ENCODE assay signal across 7 mouse cellular contexts in the genomic region with DNA sequence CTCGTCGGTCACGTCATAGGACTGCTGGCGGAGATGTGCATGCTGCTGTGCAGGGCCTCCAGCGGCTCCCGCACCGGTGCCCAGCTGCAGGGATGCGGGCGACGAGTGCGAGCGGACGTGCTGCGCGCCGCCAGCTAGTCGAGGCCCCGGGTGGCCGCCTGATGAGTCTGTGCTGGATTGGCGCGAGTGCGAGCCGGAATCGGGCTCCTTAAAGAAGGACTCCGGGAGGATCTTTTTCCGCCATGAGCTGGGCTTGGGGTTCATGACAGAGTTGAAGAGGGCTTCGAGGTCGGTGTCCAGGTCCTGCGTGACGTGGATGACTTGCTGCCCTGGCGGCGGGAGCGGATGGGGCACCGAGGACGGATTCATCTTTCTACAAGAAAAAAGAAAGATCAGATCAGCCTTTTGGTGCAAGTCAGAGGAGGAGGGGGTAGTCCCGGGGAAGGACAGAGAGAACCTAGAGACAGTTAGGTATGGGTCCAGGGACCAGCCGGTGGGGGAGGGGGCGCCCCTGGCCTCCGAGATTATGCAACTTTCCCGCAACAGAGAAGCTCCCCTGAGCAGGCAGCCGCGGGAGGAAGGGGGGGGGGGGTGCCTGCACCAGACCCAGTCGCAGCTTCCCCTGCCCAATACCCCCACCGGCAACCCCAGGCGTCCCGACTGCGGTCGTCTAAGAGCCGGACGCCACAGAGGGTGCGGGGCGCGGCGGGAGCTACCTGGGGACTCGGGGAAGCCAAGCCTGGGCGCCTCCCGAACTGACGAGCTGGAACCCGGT. TPM values are rescaled to one million over a fixed set of nuclear protein-coding genes. Genes with fewer than 3 reads are reported as not detected.
A peak's percentile ranks its signal among the peaks of the same experiment; 100 is the strongest.
DNase-seq lines count a peak whose midpoint lies in the region; ATAC-seq and TF ChIP-seq lines count a peak whose summit lies in the region.

No protein-coding gene starts in this region.

- peak overlapping the region; percentile 98 for H3K4me2 ChIP-seq in hindbrain, embryonic 14.5 days (replicated peaks)

- H3K27ac ChIP-seq in gastrocnemius, adult 2 months: peak overlapping the region; percentile 98
- peak overlapping the region; percentile 68 for H3K27ac ChIP-seq in hindbrain, embryonic 14.5 days
- H3K27ac ChIP-seq in midbrain, embryonic 10.5 days (replicated peaks): peak overlapping the region; percentile 94

- peak overlapping the region; percentile 88 for H3K4me3 ChIP-seq in gastrocnemius, adult 2 months
- H3K4me3 ChIP-seq in hindbrain, embryonic 14.5 days (replicated peaks; ENCODE audit: low read length): peak overlapping the region; percentile 75
- H3K4me3 ChIP-seq in midbrain, embryonic 10.5 days: peak overlapping the region; percentile 90

- intact Hi-C loops in gastrocnemius, adult 2 months (cut with DNase I): loop anchor here (2.0 to 5.0 kb wide), 3 partner anchors 47 to 104 kb away; no protein-coding TSS in a partner anchor
- intact Hi-C loops in left cerebral cortex, postnatal 25 days (cut with DNase I): loop anchor here (2.0 to 5.0 kb wide), 2 partner anchors 68 to 104 kb away; no protein-coding TSS in a partner anchor

- peak; percentile 59 for DNase-seq in adipocyte (ENCODE audit: low spot score)
- DNase-seq in cerebellum, postnatal 25 days: peak; percentile 23 to 38
- DNase-seq in gastrocnemius, adult 2 months: peak; percentile 71
- DNase-seq in hindbrain, embryonic 14.5 days (ENCODE audit: low spot score): peak; percentile 45
- peak; percentile 15 to 49 for DNase-seq in left cerebral cortex, postnatal 25 days (ENCODE audit: low spot score in 2 of 2)
- DNase-seq in midbrain, embryonic 10.5 days (ENCODE audit: low spot score): peak; percentile 62
- peak; percentile 13 for DNase-seq in skeletal muscle tissue, adult 2 months (ENCODE audit: low read depth, low spot score)

- peaks cover 6% of the 10 kb centered on the region; the same call in 1 of the 2 replicates for H3K27me3 ChIP-seq in hindbrain, embryonic 14.5 days (ENCODE audit: control insufficient read depth, insufficient read depth, low read length)
- no peaks in the 10 kb centered on the region for H3K27me3 ChIP-seq in midbrain, embryonic 10.5 days (ENCODE audit: low read depth, poor library complexity, severe bottlenecking)

- H3K36me3 ChIP-seq in hindbrain, embryonic 14.5 days (replicated peaks; ENCODE audit: control insufficient read depth, insufficient read depth): no peaks in the 10 kb centered on the region
- peaks cover 21% of the 10 kb centered on the region for H3K36me3 ChIP-seq in midbrain, embryonic 10.5 days

- no peaks in the 10 kb centered on the region for H3K9me3 ChIP-seq in hindbrain, embryonic 14.5 days (ENCODE audit: control insufficient read depth, low read length)
- H3K9me3 ChIP-seq in midbrain, embryonic 10.5 days (replicated peaks): no peaks in the 10 kb centered on the region

- WGBS in hindbrain, embryonic 14.5 days: under 1% methylated on average over 58 of the region's 59 CpGs
- under 1% methylated on average over 59 of the region's 59 CpGs for WGBS in midbrain, embryonic 10.5 days

- ATAC-seq in hindbrain, embryonic 14.5 days (ENCODE audit: low FRiP score): peak; percentile 71

- 0 out of 2 replicates have a peak, but pooled peaks cover 10% of the 10 kb centered on the region for H3K4me1 ChIP-seq in hindbrain, embryonic 14.5 days (replicated peaks; ENCODE audit: control insufficient read depth, insufficient read depth, low read length)
- H3K4me1 ChIP-seq in midbrain, embryonic 10.5 days: peaks cover 39% of the 10 kb centered on the region

- peak overlapping the region; percentile 69 for H3K9ac ChIP-seq in hindbrain, embryonic 14.5 days

- TF ChIP-seq CTCF in gastrocnemius, adult 2 months (IDR thresholded peaks at IDR 0.05): peak; percentile 25; the same call in 1 of the 2 replicates

RNA-seq across cellular contexts. Expression of gene Wwtr1, which starts 0.6 kb away (rescaled TPM):
- total RNA-seq in gastrocnemius, adult 2 months (2021): 10 to 100 TPM; 22.4 to 31.7 TPM
- 8.0 and 8.6 TPM in 2 replicates for polyA plus RNA-seq in hindbrain, embryonic 14.5 days (2014; fragmentation: Nextera tagmentation; extraction: Ambion mirVana)
- total RNA-seq in left cerebral cortex, postnatal 25 days (2021): 10 to 100 TPM; 14.1 to 14.4 TPM
- 11.4 and 13.3 TPM in 2 replicates for polyA plus RNA-seq in midbrain, embryonic 10.5 days (2016; fragmentation: Nextera tagmentation; extraction: Ambion mirVana)

Comparison
In these comparisons a context has a peak if more than half of its experiments do, and no peak if none do; other contexts are left out.
1. Peak in every context shown above with its lines: DNase-seq, ATAC-seq, H3K4me3 ChIP-seq and H3K27ac ChIP-seq.
2. DNase-seq: peak in every context shown above with its lines; median percentile 71 in gastrocnemius, adult 2 months; 62 in midbrain, embryonic 10.5 days; 59 in adipocyte; 45 in hindbrain, embryonic 14.5 days; 32 in left cerebral cortex, postnatal 25 days; 30 in cerebellum, postnatal 25 days; 13 in skeletal muscle tissue, adult 2 months.